Mouse (Mus musculus): ENCODE measurements around the gene Map1b.

Gene Map1b

DNA sequence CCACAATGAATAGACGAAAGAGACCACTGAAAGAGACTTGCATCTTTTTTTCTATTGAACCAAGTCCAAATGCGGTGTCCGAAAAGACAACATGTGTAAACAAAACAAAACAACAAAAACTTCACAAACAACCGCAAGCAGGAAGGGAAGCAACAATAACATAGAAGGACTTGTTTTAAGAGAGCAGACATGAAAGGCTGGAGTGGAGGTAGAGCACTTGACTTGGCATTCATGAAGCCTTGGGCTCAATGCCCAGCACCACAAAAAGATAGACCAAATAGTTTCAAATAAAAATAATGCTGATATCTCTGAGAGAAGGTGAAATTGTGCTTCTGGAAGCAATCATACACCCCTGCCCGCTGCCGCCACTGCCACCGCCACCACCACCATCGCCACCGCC lies 30.5 kb downstream of the Map1b start:
- no peak for DNase-seq

DNA sequence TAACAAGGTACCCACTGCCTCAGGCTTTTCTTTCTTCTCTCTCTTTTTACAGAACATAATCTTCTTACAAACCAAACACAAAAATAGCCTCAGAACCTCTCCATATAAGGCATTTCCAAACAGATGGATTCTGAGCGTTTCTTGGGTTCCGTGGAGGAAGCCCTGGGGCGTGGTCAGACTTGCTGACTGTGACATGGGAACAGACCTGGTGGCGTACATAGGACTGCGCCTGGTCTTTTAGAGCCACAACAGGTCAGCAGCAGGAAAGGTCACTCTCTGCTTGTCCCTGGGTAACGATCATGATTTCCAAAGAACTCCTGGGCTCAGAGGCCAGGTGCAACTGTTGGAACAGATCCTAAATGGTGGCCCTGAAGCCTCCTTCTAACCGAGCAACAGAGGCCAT lies 31.0 kb downstream of the Map1b start:
- DNase-seq: no peak

DNA sequence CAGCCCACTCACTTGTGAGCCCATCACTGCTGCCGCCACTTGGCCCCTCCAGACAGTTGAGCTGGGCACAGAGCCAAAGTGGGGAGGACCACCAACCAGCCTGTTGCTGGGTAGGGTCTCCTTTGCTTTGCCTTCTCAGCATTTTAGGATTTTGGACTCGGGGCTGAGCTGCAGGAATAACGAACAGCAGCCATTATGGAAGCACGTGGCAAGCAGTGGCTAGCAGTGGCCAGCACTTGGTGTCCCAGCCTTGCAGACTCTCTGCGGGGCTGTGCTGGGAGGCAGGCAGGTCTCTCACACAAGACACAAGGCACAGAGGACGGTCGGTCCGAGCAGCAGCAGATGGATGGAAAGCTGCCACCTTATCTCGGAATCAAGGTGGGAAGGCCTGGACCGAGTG lies 31.4 kb downstream of the Map1b start:
- no peak for DNase-seq

DNA sequence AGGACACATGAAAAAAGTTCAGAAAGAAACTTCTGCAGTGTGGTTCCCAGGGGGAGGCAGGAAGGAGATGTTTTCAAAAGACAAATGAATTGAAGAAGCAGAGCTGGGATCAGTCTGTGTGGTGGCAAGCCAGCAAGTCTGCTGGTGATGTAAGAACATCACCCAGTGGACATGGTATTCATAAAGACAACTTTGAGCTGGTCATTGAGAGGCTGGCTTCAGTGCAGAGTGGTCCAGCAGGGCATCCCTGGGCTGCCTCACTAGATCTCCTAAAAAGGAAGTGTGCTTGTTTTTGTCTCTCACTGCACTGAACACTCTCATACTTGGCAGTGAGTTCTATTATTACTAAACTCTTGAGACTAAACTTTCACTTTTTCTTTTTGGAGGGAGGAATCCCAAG lies 32.9 kb downstream of the Map1b start:
- DNase-seq: no peak

DNA sequence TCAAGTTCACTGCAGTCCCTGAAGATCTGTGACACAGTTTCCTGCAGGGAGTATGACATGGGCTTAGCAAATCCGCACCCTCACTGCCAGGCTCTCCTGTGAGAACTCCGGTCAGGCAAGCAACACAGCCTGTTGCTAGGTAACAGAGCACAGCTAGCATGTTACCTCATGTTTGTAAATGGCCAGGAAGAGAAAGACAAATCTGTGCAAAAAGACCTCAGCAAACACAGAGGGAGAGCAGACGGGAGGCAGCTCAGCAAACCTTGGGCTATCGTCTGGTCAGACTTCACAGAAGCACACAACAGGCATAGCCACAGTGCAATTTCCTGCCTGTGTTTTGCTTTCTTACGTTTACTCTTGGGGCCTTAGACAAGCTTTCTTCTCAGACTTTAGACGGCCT lies 40.9 kb downstream of the Map1b start:
- peak; percentile 89 for DNase-seq

DNA sequence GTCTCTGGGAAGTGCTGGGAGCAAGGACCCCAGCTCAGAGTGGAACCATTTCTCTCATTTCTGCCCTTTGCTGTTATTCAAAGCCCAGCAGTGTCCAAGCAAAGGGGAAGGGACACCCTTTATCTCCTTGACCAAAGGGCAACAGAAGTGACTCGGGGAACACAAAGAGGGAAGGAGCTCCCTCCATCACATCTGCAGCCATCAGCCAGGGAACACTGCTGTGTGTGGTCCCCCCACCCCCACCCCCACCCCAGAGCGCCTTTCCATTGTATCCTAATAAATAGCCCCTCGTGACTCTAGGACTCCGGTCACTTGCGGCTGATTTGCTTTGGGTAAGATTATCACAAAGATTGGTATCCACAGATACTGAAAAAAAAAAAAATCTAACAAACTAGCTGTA lies 41.3 kb downstream of the Map1b start:
- DNase-seq: no peak

DNA sequence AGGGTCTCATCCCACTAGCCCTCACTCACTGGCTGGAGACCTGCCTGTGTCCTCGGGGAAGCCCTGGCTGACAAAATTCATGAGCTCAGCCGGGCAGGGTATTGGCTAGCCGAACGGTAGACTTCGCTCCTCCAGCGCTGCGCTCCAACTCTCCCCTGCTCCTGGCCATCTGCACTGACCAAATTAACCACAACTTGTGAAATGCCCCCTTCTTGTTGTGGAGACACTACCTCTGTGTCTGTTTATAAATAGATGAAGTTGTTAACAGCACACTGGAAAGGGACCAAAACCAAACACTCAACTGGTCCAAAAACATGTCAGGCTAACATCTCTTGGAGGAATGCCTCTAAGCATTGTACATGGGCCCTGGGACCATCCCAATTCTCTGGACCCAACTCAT lies 42.2 kb downstream of the Map1b start:
- no peak for DNase-seq

DNA sequence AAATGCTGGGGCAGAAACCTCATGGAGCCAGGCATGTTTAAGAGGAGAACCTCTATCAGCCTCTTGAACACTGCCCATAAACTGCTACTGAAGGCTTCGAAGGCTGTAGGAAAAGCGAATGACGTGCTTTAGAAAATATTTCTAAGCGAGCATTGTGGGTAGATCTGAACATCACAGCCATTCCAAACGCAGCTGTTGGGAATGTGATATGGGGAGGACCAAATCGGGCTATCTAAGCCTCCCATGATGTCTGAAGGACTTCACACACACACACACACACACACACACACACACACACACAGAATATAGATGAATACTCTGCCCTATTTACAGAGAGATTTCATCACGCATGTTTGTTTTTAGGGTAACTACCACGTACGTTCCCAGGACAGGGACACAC lies 44.3 kb downstream of the Map1b start:
- DNase-seq: no peak

DNA sequence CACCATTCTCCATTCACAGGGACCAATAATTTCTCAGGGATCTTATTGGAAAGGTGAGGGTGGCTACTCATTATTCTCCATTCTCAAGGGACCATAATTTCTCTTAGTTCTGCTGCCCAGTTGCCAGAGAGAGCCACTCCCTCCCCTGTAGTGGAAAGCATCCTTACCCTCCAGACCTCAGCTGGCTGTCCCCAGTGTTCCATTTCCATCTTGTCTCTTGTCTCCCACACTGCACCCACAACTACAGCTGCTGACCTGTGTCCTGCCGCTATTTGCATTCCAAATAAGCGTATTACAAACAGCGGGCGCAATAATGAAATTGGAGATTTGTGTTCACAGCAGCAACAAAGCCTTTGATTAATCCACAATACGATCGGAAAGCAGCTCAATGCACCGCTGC lies 46.3 kb downstream of the Map1b start:
- DNase-seq: peak; percentile 24

DNA sequence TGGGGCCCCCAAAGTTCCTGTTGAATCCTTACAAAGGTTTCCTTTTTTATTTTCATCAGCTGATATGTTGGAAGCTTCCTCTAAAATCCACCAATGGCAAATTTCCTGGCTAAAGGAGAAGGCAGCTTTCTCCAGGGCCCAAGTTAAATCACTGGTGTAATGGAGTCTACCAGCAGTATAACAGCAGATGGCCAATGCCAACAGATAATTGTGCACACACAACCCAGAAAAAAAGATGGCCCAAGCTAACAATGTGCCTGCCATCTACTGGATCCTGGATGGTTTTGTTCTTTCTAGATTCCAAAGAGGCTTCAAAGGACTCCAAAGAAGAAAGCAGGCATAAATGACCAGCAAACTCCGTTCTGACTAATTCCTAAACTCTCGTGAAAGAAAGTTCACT lies 48.1 kb downstream of the Map1b start:
- no peak for DNase-seq

DNA sequence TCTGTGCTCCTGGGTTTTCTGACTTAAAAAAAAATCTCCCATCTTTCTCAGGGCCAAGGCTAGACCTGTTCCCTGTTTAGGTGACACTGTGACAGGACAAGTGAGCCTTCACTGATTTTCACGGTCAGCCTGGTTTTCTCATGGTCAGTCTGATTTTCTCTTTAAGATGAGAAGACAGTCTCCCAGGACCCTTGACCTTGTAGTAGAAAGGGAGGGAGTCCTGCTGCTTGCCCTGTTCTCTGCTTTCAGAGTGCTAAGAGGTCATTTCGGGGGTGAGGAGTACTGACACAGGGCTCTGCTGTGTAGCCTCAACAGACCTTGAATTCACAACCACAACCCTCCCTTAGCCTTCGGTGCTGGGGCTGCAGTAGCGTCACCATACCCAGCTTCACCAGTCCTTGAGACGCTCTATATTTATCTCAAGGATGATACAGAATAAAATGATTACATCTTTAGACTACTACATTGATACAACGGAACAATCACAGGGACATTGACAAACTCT lies 49.5 kb downstream of the Map1b start:
- DNase-seq: no peak

DNA sequence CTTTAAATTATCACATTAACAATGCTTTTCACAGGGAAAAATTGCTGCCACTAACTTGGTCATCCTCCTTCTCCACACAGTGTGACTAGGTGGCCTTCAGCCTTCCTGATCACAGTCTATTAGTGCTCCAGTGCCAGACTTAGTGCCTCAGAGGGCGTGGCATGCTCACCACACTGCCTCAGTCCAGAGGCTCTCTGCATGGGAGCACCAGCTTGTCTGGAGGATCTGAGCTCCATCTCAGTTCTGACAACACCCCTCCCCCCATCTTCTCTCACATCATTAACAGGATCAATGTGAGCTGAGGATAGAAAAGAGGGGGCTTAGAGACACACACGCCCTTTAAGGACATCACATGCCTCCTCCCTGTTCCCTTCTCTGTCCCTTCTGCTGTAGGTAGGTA lies 50.3 kb downstream of the Map1b start:
- peak; percentile 67 for DNase-seq

DNA sequence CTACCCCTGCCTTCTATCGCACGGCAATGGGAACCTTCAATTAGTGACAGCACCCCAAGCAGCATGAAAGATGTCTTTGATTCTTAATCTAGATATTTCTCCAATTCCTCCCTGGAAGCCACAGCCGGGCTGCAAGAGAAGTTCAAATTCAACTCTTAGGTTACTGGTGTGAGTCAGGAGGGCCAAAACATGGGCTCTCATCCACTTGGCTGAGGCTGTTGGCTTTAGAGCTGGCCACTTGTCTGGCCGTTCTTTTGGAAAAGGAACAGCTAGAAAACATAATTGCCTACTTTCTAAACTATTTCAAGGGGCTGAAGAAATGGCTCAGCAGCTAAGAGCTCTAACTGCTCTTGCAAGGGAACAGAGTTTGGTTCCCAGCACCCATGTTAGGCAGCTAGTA lies 51.8 kb downstream of the Map1b start:
- no peak for DNase-seq

DNA sequence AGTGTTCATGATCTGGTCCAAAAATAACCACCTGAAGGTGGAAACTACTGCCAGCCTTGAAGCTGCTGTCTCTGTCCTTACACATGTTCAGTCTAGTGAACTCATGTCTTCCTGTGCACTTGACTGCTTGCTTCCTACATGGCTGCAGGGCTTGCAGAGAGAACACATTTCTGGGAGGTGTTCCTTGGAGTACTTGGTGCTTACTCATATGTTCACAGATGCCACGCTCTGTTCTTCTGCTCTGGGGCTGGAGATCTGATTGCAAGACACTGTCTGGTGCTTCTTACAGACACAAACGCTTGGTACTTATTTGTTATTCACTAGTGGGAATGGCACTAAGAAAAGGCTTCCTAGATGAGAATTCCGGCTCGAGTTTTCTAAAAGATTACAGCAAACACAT lies 54.5 kb downstream of the Map1b start:
- DNase-seq: no peak

DNA sequence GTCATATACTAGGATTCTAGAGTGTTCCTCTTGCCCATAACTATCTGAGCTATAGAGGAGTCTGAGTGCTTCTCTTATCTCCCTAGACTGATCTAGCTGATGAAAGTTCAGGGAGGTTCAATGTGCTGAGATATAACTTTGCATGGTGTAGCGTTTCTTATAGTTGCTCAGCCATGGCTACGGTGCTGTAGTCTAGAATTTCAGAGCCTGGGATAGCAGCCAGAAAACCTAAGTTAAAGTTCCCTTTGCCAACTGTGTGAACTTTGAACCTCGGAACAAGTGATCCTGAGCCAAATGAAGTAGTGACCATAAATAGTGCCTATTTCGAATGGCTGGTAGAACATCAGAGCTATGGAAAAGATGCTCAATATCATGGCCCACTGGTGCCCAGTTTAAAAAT lies 56.7 kb downstream of the Map1b start:
- no peak for DNase-seq

DNA sequence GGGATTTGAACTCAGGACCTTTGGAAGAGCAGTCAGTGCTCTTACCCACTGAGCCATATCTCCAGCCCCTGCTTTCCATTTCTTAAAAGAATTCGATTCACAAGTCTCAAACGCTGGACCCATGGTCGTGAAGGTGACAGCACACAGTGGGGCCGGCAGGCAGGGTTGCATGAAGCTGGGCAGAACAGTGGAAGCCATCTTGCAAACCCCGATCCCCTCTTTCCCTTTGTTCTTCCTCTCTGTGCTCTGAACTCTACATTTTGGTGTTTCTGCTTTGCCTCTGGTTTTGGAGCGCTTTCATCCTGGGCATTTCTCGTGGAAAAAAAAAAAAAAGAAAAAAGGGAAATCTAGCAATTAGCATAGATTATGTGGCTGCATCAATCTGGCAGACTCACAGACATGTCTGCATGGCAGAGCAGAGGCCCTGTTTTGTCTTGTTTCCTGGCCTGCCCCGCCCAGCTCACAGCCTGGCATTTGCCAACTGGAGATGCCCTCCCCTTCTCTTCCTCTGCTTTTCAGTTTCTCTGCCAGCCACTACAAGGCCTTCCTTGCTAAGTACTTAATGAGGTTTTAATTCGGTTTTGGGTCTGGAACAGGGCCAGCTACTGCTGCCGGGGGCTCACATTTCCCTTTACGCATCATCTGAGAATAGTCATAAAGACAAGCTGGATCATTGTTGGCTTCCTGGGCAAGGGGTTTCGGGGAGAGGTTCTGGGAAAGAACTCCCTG lies 57.5 kb downstream of the Map1b start:
- peak; percentile 94 for DNase-seq

DNA sequence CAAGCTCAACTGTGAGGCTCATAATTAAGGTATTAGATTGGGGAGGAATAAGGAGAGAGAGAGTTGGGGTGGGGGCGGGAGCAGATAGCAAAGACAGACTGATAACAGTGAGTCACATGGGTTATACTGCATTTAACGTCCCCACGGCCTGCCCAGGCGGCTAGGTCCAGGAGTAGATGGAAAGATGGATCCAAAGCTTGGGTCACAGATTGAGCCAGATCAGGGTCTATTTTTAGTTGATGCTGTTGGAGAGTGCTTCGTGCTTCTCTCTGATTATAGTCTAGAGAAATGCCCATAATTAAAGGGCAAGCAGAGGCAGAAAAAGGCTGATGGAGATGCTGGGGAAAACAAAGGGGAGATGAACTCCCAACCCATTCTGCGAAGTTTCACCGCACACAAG lies 61.4 kb downstream of the Map1b start:
- DNase-seq: no peak

DNA sequence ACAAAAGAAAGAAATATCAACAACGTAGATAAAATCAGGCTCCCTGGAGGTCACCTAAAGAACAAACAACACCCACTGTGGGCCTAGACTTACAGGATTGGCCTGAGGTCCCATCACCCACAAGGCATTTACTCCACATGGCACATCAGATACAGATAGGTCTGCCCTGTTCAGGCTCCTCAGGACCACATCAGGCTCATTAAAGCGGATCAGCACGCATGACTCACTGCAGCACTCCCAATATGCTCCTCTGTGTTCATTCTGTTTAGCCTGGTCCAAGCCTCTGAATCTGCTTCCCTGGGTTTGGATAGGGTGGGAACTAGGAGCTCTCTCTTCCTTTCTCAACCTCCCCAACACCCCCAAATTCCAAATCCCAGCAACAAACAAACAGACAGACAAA lies 63.9 kb downstream of the Map1b start:
- DNase-seq: peak; percentile 45

DNA sequence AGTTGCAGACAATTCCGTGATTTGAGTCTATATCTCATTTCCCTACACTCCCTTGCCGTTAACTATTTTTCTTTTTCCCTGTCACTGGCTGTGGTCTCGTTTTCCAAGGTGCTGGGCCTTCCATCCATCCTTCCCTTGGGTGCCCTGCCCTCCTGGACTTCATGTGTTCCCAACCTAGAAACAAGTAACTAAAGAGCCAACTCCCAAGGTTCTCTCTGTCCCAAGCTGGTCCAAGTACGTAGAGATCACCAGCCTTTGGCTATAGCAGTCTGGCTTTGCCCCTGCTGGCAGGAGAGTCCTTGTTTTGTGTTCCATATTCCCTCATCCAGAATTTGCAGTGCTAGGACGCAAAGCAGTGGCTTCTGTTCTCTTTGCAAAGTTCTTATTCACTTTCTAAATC lies 65.1 kb downstream of the Map1b start:
- DNase-seq: no peak

DNA sequence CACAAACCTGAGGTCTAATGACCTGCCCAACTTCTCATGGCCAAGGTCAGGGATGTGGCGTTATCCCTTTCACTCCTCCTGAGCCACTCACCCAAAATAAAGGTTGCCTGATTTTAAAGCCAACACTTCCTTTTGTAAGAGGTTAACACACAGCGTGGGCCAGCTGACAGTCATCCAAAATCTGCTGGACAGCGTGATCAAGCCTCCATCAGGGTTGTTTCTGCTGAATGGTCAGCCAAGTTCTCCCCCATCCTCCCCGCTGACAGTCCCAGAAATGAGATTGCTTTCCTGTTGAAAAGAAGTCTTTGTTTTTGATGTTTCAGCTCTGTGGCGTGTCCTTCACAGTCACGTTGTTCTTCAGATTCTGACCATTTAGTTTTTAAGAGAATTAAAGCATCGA lies 65.6 kb downstream of the Map1b start:
- DNase-seq: no peak

DNA sequence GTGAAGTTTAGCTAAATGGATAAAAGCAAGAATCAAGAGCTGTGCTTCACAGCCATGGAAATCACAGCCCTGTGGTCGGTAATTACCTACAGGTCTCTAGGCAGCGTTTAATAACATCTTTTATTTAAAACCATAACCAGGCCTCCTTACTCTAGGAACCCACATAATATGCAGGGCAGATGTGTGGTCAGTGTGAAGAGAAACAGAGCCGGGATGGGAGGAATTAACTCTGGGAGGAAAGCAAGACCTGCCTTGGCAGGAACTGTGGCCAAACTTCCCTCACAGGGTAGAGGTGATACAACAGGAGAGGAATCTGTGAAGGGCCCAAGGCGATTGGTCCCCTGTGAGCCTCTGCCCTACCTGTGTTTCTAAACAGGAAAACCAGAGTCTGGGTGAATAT lies 66.8 kb downstream of the Map1b start:
- DNase-seq: no peak

DNA sequence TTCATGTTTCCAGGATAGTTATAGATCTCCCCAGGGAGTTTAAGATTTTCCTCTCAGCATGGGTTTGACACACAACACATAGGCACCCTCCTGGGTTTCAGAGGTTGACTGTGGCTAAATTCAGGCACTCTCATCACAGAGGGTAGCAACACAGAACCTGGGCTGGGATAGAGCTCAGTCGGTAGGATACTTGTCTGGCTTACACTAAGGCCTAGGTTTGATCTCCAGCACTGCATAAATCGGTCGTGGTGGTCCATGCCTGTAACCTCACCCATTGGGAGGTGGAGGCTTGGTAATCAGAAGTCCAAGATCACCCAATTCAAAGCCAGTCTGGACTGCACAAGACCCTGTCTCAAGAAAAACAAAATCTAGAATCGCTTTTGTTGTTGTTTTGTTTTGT lies 68.1 kb downstream of the Map1b start:
- DNase-seq: no peak

DNA sequence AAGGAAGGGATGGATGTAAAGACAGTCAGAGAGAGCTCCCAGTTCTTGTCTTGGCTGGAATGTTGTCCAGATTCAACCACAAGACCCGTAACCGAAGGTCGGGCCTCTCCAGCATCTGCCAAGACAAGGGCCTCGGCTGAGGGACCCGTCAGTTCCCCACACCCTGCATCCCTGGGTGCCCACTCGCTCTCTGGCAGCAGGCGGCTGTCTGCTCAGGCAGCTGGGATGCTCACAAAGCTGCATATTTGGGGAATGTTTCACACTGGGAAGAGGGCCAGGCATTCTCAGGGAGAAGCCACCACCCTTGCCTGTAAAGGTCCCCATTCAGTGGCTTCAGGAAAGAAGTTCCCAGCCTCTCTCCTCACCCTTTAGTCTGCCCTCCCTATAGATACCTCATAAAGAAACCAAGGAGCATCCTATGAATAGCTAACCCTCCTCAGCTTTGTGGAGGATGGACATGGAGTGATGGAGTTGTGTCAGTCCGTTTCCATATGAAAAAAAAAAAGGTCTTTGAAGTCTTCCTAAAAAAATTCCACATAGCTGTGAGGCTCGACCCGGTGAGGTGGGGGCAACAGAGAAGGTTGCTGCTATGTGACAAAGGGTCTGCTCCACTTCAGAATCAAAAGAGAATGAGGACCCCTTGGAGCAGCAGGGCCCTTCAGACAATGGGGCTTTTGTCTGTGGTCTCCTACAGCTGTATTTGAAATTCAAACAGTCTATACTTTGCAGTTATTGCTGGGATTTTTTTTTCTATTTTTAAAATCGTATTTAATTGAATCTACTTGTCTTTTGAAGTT lies 68.7 kb downstream of the Map1b start:
- DNase-seq: peak; percentile 81

DNA sequence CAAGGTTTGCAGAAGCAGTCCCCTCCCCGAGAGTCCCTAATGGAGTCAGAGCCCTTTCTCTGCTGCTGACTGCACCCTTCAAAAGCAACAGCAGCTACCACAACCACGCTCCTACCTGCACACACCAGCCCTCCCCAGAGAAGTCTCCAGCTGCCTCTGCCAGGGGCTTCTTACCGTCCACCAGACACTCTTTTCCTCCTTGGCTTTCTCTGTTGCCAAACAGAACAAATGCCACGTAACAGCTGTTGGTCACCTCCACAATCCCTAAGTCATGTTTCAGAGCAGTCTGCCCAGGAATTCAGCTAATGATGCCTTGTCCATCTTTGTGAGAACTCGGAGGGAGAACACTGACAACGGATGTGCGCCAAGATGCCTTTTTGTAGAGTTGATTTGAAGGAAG lies 69.3 kb downstream of the Map1b start:
- no peak for DNase-seq

DNA sequence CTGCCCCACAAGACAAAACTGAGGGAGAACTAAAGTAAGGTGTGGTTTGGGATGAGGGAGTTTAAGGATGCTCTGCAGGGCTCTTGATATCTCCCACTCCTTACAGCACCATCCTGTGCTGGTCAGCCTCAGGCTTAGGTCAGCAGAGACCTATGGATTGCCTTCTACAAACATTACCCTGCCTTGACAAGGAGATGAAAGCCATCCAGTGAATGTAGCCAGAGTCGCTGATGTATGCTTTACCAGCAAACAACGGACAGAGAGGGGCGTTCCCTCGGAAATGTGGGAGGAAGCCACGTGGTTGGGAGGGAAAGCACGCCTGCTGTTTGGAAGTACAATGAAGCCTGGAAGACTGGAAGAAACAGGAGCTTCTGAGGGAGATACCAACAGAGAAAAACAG lies 71.5 kb downstream of the Map1b start:
- peak; percentile 92 for DNase-seq
